Mouse (Mus musculus): ENCODE data around the gene Dpysl4. TPM values are rescaled to one million over a fixed set of nuclear protein-coding genes. Genes with fewer than 3 reads are reported as not detected.

The Dpysl4 gene
- polyA plus RNA-seq, 1 experiment from 2014 or later = 0.18 TPM

- Histone ChIP-seq H3K4me3 (ENCODE audit: low read depth, low read length) (no peak overlapping the region), H3K4me1 (ENCODE audit: control insufficient read depth, low read depth, low read length) (no peaks in the 10 kb centered on the region), H3K9me3 (replicated peaks; ENCODE audit: control insufficient read depth, low read length) (no peaks in the 10 kb centered on the region), H3K27ac (ENCODE audit: low read length) (no peak overlapping the region), H3K4me2 (ENCODE audit: low read depth, low read length) (no peak overlapping the region), H3K27me3 (ENCODE audit: control insufficient read depth, insufficient read depth, low read depth, low read length) (peaks cover 17% of the 10 kb centered on the region), H3K9ac (ENCODE audit: low read depth, low read length) (no peak overlapping the region), H3K36me3 (ENCODE audit: control insufficient read depth, insufficient read depth) (no peaks in the 10 kb centered on the region)
- no peak for ATAC-seq (ENCODE audit: low read depth)
- WGBS (ENCODE audit: insufficient replicate concordance) = 51% methylated on average over 5 of the region's 5 CpGs
Measured at GRCm38 (mm10) chr7:139081158-139081557, 4.6 kb upstream of the Dpysl4 start.

GRCm38 (mm10) chr7:139082281-139082680 lies 3.5 kb upstream of the Dpysl4 start:
- ATAC-seq (ENCODE audit: low read depth) = no peak
- no peak overlapping the region for H3K4me3 ChIP-seq (ENCODE audit: low read depth, low read length)
- 66% methylated on average over 8 of the region's 8 CpGs for WGBS (ENCODE audit: insufficient replicate concordance)
- H3K27ac ChIP-seq (ENCODE audit: low read length) = no peak overlapping the region
- H3K36me3 ChIP-seq (ENCODE audit: control insufficient read depth, insufficient read depth) = no peaks in the 10 kb centered on the region
- peaks cover 28% of the 10 kb centered on the region for H3K27me3 ChIP-seq (ENCODE audit: control insufficient read depth, insufficient read depth, low read depth, low read length)
- H3K9ac ChIP-seq (ENCODE audit: low read depth, low read length) = no peak overlapping the region
- H3K4me2 ChIP-seq (ENCODE audit: low read depth, low read length) = no peak overlapping the region
- no peaks in the 10 kb centered on the region for H3K9me3 ChIP-seq (replicated peaks; ENCODE audit: control insufficient read depth, low read length)
- H3K4me1 ChIP-seq (ENCODE audit: control insufficient read depth, low read depth, low read length) = no peaks in the 10 kb centered on the region

DNA sequence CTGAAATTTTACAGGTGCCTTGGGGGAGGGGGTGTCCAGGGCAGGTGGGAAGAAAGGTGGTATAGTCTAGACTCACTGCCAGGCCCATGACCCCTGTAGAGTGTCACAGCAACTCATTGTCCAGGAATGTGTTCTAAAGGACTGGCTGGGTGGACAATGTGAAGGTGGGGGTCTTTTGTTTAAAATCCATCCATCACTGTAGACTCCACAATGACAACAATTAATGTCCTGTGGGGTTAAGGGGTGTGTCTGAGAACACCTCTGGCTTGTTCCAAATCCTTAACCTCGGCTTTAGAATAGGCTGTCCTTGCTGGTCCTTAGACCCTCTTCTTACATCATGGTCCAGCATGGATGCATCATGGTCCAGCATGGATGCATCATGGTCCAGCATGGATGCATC lies 1.5 kb upstream of the Dpysl4 start:
- H3K9me3 ChIP-seq (replicated peaks; ENCODE audit: control insufficient read depth, low read length) = no peaks in the 10 kb centered on the region
- H3K4me1 ChIP-seq (ENCODE audit: control insufficient read depth, low read depth, low read length) = no peaks in the 10 kb centered on the region
- 34% methylated on average over 1 of the region's 1 CpGs for WGBS (ENCODE audit: insufficient replicate concordance)
- H3K9ac ChIP-seq (ENCODE audit: low read depth, low read length) = no peak overlapping the region
- H3K36me3 ChIP-seq (ENCODE audit: control insufficient read depth, insufficient read depth) = no peaks in the 10 kb centered on the region
- H3K4me2 ChIP-seq (ENCODE audit: low read depth, low read length) = no peak overlapping the region
- no peak overlapping the region for H3K4me3 ChIP-seq (ENCODE audit: low read depth, low read length)
- no peak for ATAC-seq (ENCODE audit: low read depth)
- peaks cover 39% of the 10 kb centered on the region for H3K27me3 ChIP-seq (ENCODE audit: control insufficient read depth, insufficient read depth, low read depth, low read length)
- no peak overlapping the region for H3K27ac ChIP-seq (ENCODE audit: low read length)

- Histone ChIP-seq H3K27me3 (ENCODE audit: control insufficient read depth, insufficient read depth, low read depth, low read length) (peaks cover 39% of the 10 kb centered on the region), H3K4me1 (ENCODE audit: control insufficient read depth, low read depth, low read length) (no peaks in the 10 kb centered on the region), H3K4me2 (ENCODE audit: low read depth, low read length) (peak overlapping the region; percentile 31), H3K27ac (ENCODE audit: low read length) (no peak overlapping the region), H3K9ac (ENCODE audit: low read depth, low read length) (no peak overlapping the region), H3K9me3 (replicated peaks; ENCODE audit: control insufficient read depth, low read length) (no peaks in the 10 kb centered on the region), H3K4me3 (ENCODE audit: low read depth, low read length) (peak overlapping the region; percentile 24), H3K36me3 (ENCODE audit: control insufficient read depth, insufficient read depth) (no peaks in the 10 kb centered on the region)
- WGBS (ENCODE audit: insufficient replicate concordance) = 5% methylated on average over 61 of the region's 61 CpGs
- ATAC-seq (ENCODE audit: low read depth) = no peak
Measured at GRCm38 (mm10) chr7:139086195-139087158, 676 bp downstream of the Dpysl4 start.

DNA sequence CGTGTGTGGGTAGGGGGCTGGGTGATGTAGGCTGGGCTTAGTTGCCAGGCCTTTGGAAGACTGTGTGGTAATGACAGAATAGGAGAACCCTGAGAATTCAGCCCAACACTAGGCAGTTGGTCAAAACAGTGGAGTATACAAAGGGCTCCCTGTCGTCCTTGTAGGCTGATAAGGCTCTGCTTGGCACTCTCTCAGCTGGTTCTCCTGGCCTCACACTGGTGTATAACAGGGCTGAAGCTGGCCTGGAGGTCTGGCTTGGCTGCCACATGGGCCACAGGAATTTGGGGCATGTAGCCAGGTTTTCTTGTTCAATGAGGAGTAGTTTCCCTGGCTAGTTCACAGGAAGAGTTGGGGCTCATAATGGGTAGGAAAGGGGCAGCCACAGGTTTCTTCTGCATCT lies 2.0 kb downstream of the Dpysl4 start:
- Histone ChIP-seq H3K4me2 (ENCODE audit: low read depth, low read length) (no peak overlapping the region), H3K9me3 (replicated peaks; ENCODE audit: control insufficient read depth, low read length) (no peaks in the 10 kb centered on the region), H3K27ac (ENCODE audit: low read length) (no peak overlapping the region), H3K27me3 (ENCODE audit: control insufficient read depth, insufficient read depth, low read depth, low read length) (peaks cover 39% of the 10 kb centered on the region), H3K4me3 (ENCODE audit: low read depth, low read length) (no peak overlapping the region), H3K9ac (ENCODE audit: low read depth, low read length) (no peak overlapping the region), H3K36me3 (ENCODE audit: control insufficient read depth, insufficient read depth) (no peaks in the 10 kb centered on the region), H3K4me1 (ENCODE audit: control insufficient read depth, low read depth, low read length) (no peaks in the 10 kb centered on the region)
- no peak for ATAC-seq (ENCODE audit: low read depth)
- 37% methylated on average over 2 of the region's 2 CpGs for WGBS (ENCODE audit: insufficient replicate concordance)

GRCm38 (mm10) chr7:139089892-139090874 lies 4.4 kb downstream of the Dpysl4 start:
- H3K36me3 ChIP-seq (ENCODE audit: control insufficient read depth, insufficient read depth) = no peaks in the 10 kb centered on the region
- no peak overlapping the region for H3K4me2 ChIP-seq (ENCODE audit: low read depth, low read length)
- no peak overlapping the region for H3K9ac ChIP-seq (ENCODE audit: low read depth, low read length)
- no peaks in the 10 kb centered on the region for H3K9me3 ChIP-seq (replicated peaks; ENCODE audit: control insufficient read depth, low read length)
- peaks cover 31% of the 10 kb centered on the region for H3K27me3 ChIP-seq (ENCODE audit: control insufficient read depth, insufficient read depth, low read depth, low read length)
- H3K4me1 ChIP-seq (ENCODE audit: control insufficient read depth, low read depth, low read length) = no peaks in the 10 kb centered on the region
- 63% methylated on average over 12 of the region's 12 CpGs for WGBS (ENCODE audit: insufficient replicate concordance)
- ATAC-seq (ENCODE audit: low read depth) = no peak
- H3K4me3 ChIP-seq (ENCODE audit: low read depth, low read length) = no peak overlapping the region
- no peak overlapping the region for H3K27ac ChIP-seq (ENCODE audit: low read length)

GRCm38 (mm10) chr7:139091681-139092080 lies 5.9 kb downstream of the Dpysl4 start:
- Histone ChIP-seq H3K27me3 (ENCODE audit: control insufficient read depth, insufficient read depth, low read depth, low read length) (peaks cover 16% of the 10 kb centered on the region), H3K9me3 (replicated peaks; ENCODE audit: control insufficient read depth, low read length) (no peaks in the 10 kb centered on the region)
- WGBS (ENCODE audit: insufficient replicate concordance) = 76% methylated on average over 9 of the region's 9 CpGs

DNA sequence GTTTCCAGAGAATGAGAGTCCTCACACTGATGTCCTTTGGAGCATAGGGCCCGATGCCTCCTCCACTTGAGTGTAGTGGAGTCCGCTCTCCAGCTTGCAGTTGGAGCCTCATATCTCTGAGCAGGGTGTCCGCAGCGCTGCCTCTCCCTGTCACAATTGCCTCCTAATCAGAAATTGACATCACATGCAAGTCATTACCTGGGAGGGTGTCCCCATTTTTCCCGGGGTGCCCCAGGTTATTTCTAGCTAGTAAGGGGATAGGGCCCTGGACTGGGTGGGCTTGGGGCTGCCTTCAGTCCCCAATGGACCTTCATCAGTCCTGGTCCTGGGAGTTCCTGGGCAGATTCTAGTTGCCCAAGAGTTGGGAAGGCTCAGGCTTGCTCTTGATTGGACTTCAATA lies 6.9 kb downstream of the Dpysl4 start:
- no peak overlapping the region for H3K9ac ChIP-seq (ENCODE audit: low read depth, low read length)
- no peak overlapping the region for H3K4me3 ChIP-seq (ENCODE audit: low read depth, low read length)
- H3K9me3 ChIP-seq (replicated peaks; ENCODE audit: control insufficient read depth, low read length) = no peaks in the 10 kb centered on the region
- H3K4me1 ChIP-seq (ENCODE audit: control insufficient read depth, low read depth, low read length) = no peaks in the 10 kb centered on the region
- peaks cover 6% of the 10 kb centered on the region for H3K27me3 ChIP-seq (ENCODE audit: control insufficient read depth, insufficient read depth, low read depth, low read length)
- no peak overlapping the region for H3K27ac ChIP-seq (ENCODE audit: low read length)
- H3K4me2 ChIP-seq (ENCODE audit: low read depth, low read length) = no peak overlapping the region
- H3K36me3 ChIP-seq (ENCODE audit: control insufficient read depth, insufficient read depth) = no peaks in the 10 kb centered on the region
- ATAC-seq (ENCODE audit: low read depth) = no peak
- 71% methylated on average over 5 of the region's 5 CpGs for WGBS (ENCODE audit: insufficient replicate concordance)

More at GRCm38 (mm10) chr7:139091681-139092080, 5.9 kb downstream of the Dpysl4 start:
- no peaks in the 10 kb centered on the region for H3K36me3 ChIP-seq (ENCODE audit: control insufficient read depth, insufficient read depth)
- no peaks in the 10 kb centered on the region for H3K4me1 ChIP-seq (ENCODE audit: control insufficient read depth, low read depth, low read length)
- no peak for ATAC-seq (ENCODE audit: low read depth)
- H3K27ac ChIP-seq (ENCODE audit: low read length) = no peak overlapping the region
- H3K4me2 ChIP-seq (ENCODE audit: low read depth, low read length) = no peak overlapping the region
- no peak overlapping the region for H3K9ac ChIP-seq (ENCODE audit: low read depth, low read length)
- H3K4me3 ChIP-seq (ENCODE audit: low read depth, low read length) = no peak overlapping the region

All from liver, embryonic 16.5 days (tissue).